Mouse (Mus musculus): ENCODE measurements around the gene Ccdc9b. TPM values are rescaled to one million over a fixed set of nuclear protein-coding genes. Genes with fewer than 3 reads are reported as not detected.

Gene Ccdc9b
- 0.24 and 0.29 TPM in 2 replicates for polyA plus RNA-seq (2021; fragmentation: Nextera tagmentation)
- long read RNA-seq, experiment 1: 0 reads
- long read RNA-seq, experiment 2, partial matches to known transcripts: 1 of 2 reads
- long read RNA-seq, experiment 2, other reads (novel, unspliced or antisense): 1 of 2 reads

DNA sequence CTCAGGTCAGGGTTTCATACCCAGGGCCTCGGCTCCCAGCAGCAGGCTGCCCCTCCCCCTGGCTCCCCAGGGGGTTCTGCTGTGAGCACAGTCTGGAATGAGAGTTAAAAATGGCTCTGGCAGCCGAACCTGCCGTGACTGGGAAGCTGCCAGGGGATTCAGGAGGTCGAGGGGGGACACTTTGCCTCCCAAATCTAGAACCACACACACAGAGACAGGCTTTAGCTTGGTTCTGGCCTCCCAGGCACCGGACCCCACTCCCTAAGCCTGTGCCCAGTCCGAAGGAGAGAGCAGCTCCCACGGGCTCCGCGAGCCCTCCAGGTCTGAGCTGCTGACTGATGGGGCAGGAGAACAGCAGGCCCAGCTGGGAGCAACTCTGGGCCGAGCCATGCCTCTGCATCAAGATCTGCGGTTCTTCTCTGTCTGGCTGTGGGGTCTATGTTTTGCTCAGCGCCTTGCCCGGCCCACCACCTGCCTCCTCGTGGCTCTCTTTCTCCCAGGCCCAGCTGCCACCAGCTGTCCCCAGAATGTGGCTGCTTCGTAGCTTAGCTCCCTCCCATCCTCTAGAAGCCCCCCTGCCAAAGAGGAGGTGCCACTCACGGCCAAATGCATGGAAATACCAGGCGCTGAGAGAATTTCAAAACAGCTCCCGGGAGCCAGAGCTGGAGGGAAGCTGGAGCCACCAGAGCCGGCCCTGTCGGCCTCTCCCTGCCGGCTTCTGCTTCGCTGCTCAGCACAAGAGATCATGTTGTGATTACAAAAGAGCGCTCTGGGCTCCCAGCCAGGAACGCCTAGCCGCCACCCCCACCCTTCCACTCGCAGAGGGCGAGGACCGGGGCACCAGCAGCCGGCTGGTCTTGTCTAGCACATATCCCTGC, at the start of gene Ccdc9b:
Gene Ccdc9b, minus strand, starts transcription at position 756 of the 878 bp plus-strand sequence.

DNA sequence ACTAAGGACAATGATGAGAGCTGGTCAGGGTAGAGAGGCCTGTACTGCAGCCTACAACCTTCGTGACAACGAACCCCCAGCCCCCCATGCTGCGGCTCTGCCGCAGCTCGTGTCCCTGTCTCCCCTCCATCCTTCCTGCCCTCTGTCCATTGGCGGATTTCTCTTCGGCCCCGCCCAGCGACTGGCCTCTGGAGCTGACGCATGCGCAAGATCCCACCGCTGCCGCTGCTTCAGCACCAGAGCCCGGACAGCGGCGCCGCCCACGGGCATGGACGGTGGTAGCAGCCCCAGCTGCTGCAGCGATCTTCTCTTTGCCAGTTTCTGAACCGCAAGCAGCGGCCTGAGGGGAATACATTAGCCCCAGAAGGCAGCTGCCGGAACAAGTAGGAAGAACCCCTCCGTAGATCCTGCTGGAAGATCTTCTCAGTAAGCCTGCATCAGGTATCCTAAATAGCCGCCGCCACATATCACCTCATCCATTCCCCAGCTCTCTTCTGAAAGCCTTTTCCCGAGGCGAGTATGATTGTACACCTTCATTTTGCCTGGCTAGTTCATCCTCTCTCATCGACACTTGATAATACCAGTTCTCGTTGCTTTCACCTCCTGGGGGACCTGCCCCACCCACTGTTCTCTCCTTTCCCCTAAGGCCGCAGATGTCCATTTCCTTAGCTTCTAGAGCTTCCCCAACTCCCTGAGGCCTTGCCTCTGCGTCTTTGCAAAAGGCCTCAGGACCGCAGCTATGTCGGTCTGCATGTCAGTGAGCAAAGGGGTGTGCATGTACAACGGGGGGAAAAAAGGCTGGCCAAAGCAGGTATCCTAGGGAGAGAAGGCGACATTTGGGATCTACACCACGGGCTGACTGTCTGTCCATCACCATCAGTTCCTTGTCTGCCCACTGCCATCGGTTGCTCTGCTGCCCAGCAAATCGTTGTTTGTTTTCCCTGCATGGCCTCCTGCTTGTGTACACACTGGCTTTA, 17.3 kb upstream of the Ccdc9b start, which contains the start of gene Disp2:
Gene Disp2, plus strand, starts transcription at position 216 of the 977 bp plus-strand sequence.

DNA sequence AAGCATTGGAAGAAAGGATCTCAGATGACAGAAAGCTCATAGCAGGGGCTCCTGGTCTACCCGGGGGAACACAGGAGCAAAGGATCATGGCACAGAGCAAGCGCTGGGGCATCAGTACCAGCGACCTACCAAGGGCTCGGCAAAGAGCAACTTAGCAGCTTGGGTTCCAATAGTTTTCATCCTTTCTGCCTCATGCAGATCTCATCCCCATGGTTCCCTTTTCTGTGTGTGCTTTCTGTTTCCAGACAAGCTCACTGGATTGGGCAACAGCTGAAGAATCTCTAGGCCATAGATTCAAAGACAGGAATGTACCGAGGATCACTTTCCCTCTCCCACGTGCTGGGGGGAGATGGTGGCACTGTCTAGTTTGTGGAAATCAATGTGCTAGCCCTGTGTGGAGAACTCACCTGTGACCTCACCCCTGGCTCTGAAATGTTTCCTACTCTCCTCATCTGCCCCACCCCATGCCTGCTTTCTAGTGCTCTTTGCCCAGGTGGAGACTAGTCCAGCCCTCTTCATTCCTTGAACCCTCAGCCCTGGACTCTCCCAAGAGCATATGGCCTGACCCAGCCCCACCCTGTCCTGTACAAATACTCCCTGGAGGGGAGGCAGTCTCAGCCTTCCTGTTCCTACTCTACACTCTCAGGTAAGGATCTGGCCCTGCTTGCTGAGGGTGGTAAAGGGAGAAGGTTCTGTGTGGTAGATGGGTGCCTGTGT, 9.9 kb upstream of the Ccdc9b start, which contains the start of gene Phgr1:
Gene Phgr1, plus strand, starts transcription at position 612 of the 717 bp plus-strand sequence.

DNA sequence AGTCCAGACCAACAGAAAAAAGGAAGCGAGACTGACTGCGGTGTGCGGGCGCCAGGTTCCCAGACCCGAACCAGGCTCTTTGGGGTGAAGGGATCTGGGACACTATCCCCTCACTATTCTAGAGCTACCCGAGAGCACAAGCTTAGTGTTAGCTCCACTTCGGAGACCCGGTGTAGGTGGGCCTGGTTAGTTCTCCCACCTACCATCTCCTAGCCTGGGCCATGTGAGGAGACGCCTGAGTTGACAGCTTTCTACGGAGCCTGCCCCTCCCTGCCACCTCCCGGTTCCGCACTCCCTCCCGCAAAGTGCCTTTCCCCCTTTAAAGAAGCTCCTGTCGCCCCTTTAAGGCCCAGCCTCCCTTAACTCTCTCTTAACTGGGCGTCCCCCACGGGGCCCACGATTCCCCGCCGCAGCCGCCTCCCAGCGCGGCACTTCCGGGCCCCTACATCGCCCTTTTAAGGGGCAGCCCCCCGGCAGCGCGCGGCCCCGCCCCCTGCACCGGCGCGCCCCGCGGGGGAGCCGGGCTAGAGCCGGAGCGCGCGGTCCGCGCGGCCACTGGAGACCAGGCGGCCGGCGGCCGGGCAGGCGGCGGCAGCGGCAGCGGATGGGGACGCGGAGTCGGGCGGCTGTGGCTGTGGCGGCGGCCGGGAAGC, 17.1 kb downstream of the Ccdc9b start, which contains the start of gene Inafm2:
Gene Inafm2, plus strand, starts transcription at position 527 of the 653 bp plus-strand sequence.

DNA sequence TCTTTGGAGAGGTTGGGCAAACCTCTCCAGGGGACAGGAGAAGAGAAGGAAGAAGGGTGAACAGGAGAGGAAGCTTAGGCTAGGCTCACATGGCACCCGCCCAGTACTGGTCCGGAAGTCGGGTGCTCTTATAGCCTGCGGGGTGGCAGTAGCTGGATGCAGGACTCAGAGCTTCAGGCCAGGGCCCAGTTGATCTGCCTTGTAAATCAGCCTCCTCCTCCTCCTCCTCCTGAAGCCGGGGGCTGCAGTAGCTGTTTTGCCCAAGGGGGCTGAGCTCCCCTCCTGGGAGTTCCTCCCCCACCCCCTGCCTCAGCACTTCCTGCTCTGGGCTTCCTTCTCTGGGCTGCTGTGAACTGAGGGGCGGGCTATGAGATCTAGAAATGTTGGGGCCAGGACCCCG, 34.1 kb downstream of the Ccdc9b start, which contains the start of gene Plcb2:
Gene Plcb2, minus strand, starts transcription at position 102 of the 400 bp plus-strand sequence.

Other genes with a start within 250 kb of the Ccdc9b start
- gene Bmf, start 213.0 kb downstream of the Ccdc9b start, polyA plus RNA-seq (2021; fragmentation: Nextera tagmentation): 0.69 and 0.70 TPM in 2 replicates
- 0.28 and 0.49 TPM in 2 replicates for gene Bub1b, start 164.4 kb downstream of the Ccdc9b start, polyA plus RNA-seq (2021; fragmentation: Nextera tagmentation)
- gene Pak6, start 99.4 kb downstream of the Ccdc9b start, polyA plus RNA-seq (2021; fragmentation: Nextera tagmentation): 23.3 and 25.5 TPM in 2 replicates
- 5.6 and 7.1 TPM in 2 replicates for gene Ankrd63, start 58.7 kb downstream of the Ccdc9b start, polyA plus RNA-seq (2021; fragmentation: Nextera tagmentation)
- gene Plcb2, start 34.2 kb downstream of the Ccdc9b start, polyA plus RNA-seq (2021; fragmentation: Nextera tagmentation): 1.9 and 2.2 TPM in 2 replicates
- gene Inafm2, start 16.9 kb downstream of the Ccdc9b start, polyA plus RNA-seq (2021; fragmentation: Nextera tagmentation): 46.4 and 71.6 TPM in 2 replicates
- not detected in 2 replicates for gene Phgr1, start 10.1 kb upstream of the Ccdc9b start, polyA plus RNA-seq (2021; fragmentation: Nextera tagmentation)
- 111 and 146 TPM in 2 replicates for gene Disp2, start 17.1 kb upstream of the Ccdc9b start, polyA plus RNA-seq (2021; fragmentation: Nextera tagmentation)
- 0.59 and 0.88 TPM in 2 replicates for gene Knstrn, start 51.3 kb upstream of the Ccdc9b start, polyA plus RNA-seq (2021; fragmentation: Nextera tagmentation)
- 34.8 and 39.4 TPM in 2 replicates for gene Ivd, start 99.3 kb upstream of the Ccdc9b start, polyA plus RNA-seq (2021; fragmentation: Nextera tagmentation)
- 2.9 and 3.2 TPM in 2 replicates for gene Bahd1, start 137.7 kb upstream of the Ccdc9b start, polyA plus RNA-seq (2021; fragmentation: Nextera tagmentation)
- gene Chst14, start 163.8 kb upstream of the Ccdc9b start, polyA plus RNA-seq (2021; fragmentation: Nextera tagmentation): 1.9 and 3.1 TPM in 2 replicates

All from left cerebral cortex, adult 6 months (tissue).